Mouse (Mus musculus) cerebellum, adult 9-10 months (tissue): ENCODE data around the gene Rnf182.

Source experiments
- DNase-seq: peaks from one replicate; pipeline ENCODE4 v3.0.0; 2022

Rnf182 gene

GRCm38 (mm10) chr13:43615577-43616254 lies at the start of gene Rnf182:
TSS of gene Rnf182 (plus strand) at chr13:43615710.
- peak; percentile 88 for DNase-seq

GRCm38 (mm10) chr13:43566184-43566583 lies 49.3 kb upstream of the Rnf182 start:
- no peak for DNase-seq

GRCm38 (mm10) chr13:43567141-43567891 lies 48.2 kb upstream of the Rnf182 start:
- DNase-seq: no peak

- DNase-seq: no peak
These were observed 41.5 kb upstream of the Rnf182 start for GRCm38 (mm10) chr13:43573979-43574378.

GRCm38 (mm10) chr13:43575431-43575830 lies 40.1 kb upstream of the Rnf182 start:
- DNase-seq: peak; percentile 87

- DNase-seq: no peak
These were observed 38.3 kb upstream of the Rnf182 start for GRCm38 (mm10) chr13:43577254-43577653.

GRCm38 (mm10) chr13:43577766-43578165 lies 37.7 kb upstream of the Rnf182 start:
- no peak for DNase-seq

GRCm38 (mm10) chr13:43579740-43580139 lies 35.8 kb upstream of the Rnf182 start:
- peak; percentile 71 for DNase-seq

GRCm38 (mm10) chr13:43580661-43581060 lies 34.8 kb upstream of the Rnf182 start:
- DNase-seq: no peak

GRCm38 (mm10) chr13:43582961-43583360 lies 32.5 kb upstream of the Rnf182 start:
- no peak for DNase-seq

- no peak for DNase-seq
These were observed 32.0 kb upstream of the Rnf182 start for GRCm38 (mm10) chr13:43583504-43583903.

- no peak for DNase-seq
These were observed 30.2 kb upstream of the Rnf182 start for GRCm38 (mm10) chr13:43585335-43585734.

GRCm38 (mm10) chr13:43586966-43587365 lies 28.5 kb upstream of the Rnf182 start:
- no peak for DNase-seq

- DNase-seq: peak; percentile 67
These were observed 27.4 kb upstream of the Rnf182 start for GRCm38 (mm10) chr13:43587844-43588840.

- DNase-seq: no peak
These were observed 23.5 kb upstream of the Rnf182 start for GRCm38 (mm10) chr13:43591828-43592680.

GRCm38 (mm10) chr13:43592681-43593068 lies 22.8 kb upstream of the Rnf182 start:
- DNase-seq: no peak

GRCm38 (mm10) chr13:43595896-43596295 lies 19.6 kb upstream of the Rnf182 start:
- peak; percentile 87 for DNase-seq

GRCm38 (mm10) chr13:43600967-43601366 lies 14.5 kb upstream of the Rnf182 start:
- no peak for DNase-seq

GRCm38 (mm10) chr13:43602440-43602839 lies 13.1 kb upstream of the Rnf182 start:
- no peak for DNase-seq

- no peak for DNase-seq
These were observed 12.5 kb upstream of the Rnf182 start for GRCm38 (mm10) chr13:43603042-43603441.

- no peak for DNase-seq
These were observed 6.7 kb upstream of the Rnf182 start for GRCm38 (mm10) chr13:43608854-43609253.

- DNase-seq: no peak
These were observed 3.5 kb upstream of the Rnf182 start for GRCm38 (mm10) chr13:43612040-43612439.
